Mouse (Mus musculus): Measurements from ENCODE around the gene Catsper3.

The Catsper3 gene

GRCm38 (mm10) chr13:55784268-55784667 is at the start of gene Catsper3:
Catsper3 (plus strand) TSS chr13:55784568.
- DNase-seq: no peak

DNA sequence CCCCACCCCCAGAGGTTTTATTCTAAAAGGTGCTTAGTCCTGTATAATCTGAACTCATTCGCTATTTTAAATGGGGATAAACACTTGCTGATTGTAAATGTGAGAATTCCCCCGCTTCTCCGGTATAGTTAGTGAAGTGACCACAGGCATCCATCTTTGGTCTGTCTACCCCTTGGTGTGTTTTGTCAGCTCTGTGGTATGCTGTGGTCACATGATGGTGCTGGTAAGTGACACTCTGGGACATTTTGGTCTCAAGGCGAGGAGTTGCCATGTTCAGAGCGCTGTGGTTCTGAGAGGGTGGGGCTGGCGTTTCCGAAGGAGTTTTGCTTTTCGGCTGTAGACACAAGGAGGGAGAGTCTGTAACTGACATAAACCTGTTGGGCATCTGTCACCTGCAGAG is 46.5 kb upstream of the Catsper3 start:
- DNase-seq: no peak

DNA sequence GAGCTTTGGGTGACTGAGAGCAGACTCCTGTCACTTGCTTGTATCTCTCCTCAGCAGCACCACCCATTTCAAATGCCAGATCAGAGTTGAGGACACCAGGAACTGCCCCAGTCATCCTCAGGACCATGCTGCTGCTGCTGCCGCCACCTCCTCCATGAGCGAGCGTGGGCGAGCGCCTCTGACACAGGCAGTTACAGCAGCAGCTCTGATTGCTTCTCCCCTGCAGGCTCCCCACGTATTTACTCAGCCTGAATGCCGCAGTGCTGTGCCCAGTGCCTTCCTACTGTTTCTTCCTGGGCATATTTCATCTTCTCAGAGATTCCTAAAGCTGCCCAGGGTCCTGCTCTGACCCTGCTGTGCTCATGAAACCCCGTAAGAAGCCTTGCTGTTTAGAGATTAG is 42.1 kb upstream of the Catsper3 start:
- no peak for DNase-seq

GRCm38 (mm10) chr13:55754380-55754779 is 30.0 kb upstream of the Catsper3 start:
- no peak for DNase-seq

GRCm38 (mm10) chr13:55756789-55757188 is 27.6 kb upstream of the Catsper3 start:
- DNase-seq: no peak

DNA sequence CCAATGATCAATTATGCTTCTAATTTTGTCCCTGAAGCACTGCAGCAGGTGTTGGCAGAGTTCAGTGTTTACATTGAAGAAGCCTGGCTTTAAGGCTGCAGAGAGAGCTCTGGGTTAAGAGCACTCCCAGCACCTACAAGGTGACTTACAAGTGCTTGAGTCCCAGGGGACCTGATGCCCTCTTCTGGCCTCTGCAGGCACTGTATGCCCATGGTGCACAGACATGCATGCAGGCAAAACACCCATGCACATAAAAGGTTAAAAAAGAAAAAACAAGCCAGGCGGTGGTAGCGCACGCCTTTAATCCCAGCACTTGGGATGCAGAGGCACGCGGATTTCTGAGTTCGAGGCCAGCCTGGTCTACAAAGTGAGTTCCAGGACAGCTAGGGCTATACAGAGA is 26.7 kb upstream of the Catsper3 start:
- no peak for DNase-seq

DNA sequence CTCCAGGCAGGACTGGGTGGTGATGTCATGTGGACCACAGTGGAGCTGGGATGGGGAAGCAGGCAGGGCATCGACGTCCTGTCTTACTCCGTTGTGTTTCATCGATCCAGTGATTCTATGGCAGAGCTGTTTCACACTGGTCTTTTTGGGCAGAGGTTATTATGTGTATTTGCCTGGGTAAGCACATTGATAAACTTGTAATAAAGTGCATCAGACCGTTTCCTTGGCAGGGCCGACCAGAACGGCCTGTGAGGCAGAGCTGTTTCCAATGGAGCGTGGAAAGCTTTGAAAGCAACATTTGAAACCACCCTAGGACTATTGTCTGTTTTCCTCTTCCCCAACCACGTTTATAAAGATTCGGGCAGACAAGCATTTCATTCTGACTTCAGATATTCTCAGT is 23.8 kb upstream of the Catsper3 start:
- peak; percentile 17 for DNase-seq

- DNase-seq: no peak
Observed at GRCm38 (mm10) chr13:55761486-55761885, 22.9 kb upstream of the Catsper3 start.

GRCm38 (mm10) chr13:55774352-55774751 is 10.0 kb upstream of the Catsper3 start:
- DNase-seq: no peak

GRCm38 (mm10) chr13:55775056-55775455 is 9.3 kb upstream of the Catsper3 start:
- no peak for DNase-seq

DNA sequence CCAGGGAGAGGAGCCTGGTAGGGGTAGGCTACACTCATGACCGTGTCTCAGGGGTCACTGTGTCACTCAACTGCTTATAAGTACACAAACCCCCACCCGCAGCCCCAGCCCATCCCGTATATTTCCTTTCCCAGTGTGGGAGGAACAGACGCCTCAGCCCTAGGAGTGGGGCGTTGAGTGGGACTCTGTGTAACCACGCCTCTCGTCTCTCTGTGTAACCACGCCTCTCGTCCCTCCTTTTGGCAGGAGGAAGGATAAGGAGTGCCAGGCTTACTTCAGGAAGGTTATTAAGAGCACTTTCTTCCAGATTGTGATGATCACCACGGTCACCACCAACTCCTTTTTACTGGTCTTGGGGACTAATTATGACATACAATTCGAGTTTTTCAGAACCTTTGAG is 1.8 kb downstream of the Catsper3 start:
- DNase-seq: no peak

DNA sequence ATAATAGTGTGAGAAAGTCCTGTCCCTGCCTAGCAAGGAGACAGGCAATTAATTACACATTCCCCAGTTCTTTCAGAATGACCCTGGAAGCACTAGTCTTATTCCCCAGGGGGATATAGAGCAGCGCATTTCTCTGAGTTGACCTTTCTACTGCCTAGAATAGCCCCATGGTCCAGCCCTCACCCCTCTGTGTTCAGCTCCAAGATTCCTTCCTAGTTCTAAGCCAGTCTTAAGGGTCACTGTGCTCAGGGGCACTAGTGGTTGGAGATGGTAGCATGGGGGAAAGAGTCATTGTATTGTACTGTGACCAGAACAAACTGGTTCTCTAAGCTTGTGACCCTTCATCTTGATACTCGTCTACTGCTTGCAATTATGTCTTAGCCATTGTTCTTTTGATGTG is 16.9 kb downstream of the Catsper3 start:
- DNase-seq: no peak

DNA sequence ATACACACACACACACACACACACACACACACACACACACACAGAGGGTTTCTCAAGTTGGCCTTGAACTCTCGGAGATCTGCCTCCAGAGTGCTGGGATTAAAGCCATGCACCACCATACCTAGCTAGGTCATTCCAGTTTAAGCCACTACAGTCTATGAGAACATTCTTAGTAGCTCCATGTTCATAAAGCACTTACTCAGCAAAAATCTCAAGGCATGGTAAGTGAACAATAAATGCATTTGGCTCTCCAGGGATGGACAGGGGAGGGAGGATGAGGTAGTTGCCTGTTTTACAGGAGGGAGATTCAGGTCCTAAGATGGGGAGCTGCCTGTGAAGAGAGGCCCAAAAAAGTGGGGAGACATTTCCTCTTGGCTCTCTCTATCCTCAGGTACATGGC is 19.6 kb downstream of the Catsper3 start:
- DNase-seq: no peak

DNA sequence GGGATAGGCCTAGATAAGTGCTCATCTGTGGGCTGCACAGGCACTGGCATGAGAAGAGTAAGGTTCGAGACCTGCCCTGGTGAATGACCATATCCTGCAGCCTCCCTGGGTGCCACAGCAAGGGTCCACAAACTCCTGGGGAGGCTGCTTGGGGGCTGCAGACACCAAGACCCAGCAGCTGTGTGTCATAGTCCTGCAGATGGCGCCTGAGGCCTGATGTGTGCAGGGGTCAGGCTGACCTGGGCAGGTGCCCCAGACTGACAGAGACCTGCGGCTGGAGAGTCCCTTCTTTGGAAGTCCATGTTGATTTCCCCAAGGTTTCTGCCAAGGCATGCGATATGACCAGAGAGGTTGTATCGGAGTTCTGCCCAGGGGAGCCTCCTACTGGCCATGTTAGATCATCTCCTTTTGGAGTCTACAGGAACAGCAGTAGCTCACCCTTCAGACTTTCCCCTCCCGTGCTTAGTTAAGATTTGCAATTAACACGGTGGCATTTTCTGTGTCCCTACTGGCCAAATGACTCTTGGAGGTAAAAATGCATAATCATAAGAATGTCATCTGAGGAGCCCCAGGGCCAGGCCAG is 24.8 kb downstream of the Catsper3 start:
- DNase-seq: no peak

DNA sequence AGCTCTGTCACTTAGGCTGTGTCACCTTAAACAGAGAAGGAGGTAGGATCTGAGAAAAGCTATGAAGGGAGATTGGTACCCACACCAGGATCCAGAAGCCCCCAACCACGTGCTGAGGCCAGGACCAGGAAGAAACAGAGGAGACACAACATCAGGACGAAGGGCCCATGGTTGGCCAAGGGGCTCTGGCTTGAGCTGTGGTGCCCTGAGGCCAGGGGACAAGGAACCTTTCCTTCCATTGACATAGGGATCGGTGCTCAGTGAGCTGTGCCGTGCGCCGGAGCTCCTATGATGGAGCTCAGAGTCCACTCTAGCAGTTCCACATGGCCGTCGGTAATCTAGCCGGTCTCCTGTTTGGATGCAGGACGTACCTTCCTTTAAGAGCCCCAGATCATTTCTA is 25.3 kb downstream of the Catsper3 start:
- DNase-seq: no peak

DNA sequence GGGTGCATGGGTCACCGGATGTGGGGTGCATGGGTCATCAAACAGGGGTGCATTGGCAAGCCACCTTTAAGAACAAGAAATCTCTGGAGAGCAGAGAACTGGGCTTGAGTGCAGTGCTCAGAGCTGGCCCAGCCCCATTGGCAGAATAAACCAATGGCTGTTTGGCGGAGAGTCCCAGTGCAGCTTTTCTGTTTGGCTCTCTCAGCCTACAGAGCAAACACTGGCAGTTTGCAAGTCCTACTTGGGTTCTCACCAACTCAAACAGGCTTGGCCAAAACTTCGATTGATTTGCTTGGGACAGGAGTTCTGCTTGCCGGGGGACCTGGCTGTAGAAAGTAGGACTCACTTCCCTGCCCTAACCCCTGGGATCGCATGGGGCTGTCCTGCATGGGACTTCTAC is 26.6 kb downstream of the Catsper3 start:
- DNase-seq: no peak

- no peak for DNase-seq
Observed at GRCm38 (mm10) chr13:55813490-55814016, 29.2 kb downstream of the Catsper3 start.

DNA sequence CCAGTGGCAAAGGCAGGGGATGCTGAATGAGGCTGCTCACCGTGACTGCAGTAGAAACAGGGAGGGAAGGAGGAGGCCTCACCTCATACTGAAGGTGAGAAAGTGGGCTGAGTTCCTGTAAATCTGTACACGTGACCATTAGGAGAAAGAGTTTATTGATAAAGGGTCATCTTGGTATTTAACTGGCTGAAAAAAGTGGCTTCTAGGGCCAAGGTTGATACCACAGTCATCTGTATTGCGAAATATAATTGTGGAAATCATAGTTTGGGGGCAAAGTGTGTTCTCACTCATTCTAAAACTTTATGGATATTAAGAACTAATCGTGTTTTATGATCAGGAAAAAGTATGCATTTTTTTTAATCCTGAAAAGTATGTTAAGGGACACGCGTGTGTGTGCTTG is 30.5 kb downstream of the Catsper3 start:
- DNase-seq: no peak

GRCm38 (mm10) chr13:55822499-55822898 is 38.1 kb downstream of the Catsper3 start:
- DNase-seq: no peak

DNA sequence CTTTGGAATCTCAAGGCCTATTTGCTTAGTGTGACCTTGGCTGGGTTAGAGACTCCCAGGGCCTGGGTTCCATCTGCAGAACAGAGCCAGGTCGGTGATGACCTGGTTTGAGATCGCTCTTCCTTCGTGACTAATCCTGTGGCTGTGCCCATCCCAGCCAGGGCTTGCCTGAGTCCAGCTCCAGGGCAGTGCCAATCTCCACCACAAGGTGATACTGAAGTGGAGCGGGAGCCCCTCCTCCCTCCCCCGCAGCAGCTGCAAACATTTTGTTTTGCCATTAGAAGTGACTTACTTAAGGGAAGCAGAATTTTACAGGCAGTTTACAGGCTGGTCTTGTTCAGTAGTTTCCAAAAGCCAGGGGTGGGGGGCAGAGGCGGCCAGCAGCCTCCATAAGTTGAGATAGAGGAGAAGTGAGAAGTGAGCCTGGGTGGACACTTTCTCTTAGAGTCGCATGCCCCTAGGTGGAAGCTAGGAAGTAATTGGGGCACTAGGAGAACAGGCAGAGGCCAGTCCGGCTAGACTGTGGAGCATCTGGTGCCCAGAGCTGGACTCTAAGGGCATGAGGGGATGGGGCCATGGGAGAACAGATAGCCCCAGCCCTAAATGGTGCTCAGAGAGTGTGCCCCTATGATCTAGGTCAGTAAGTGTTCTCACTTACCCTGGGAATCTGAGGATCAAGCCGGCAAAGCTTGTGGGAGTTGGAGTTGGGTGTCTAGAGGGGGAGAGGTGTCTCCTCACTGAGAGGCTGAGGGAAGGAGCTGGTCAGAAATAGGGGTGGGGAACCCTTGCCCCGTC is 40.0 kb downstream of the Catsper3 start:
- DNase-seq: no peak

DNA sequence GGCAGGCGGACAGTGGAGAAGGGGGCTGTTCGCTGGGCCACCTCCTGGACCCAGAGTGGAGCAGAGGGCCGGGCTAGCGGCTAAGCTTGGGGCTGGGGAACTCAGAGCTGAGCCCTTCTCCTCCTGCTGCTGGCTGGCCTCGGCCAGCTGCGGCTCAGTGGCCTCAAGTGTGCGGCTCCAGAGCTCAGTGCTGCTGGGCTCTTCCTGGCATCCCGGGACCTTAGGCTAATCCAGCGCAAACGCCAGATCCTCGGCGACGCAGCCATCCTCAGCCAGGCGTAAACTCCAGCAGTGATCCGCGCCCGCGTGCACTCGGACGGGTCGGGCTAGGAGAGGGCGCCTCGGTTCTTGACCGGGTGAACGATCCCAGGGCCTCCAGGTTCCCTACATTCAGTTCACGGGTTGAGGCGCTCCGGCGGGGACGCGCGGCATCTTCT is 40.9 kb downstream of the Catsper3 start:
- peak; percentile 14 for DNase-seq

- peak; percentile 31 for DNase-seq
Observed at GRCm38 (mm10) chr13:55826008-55826671, 41.8 kb downstream of the Catsper3 start.

DNA sequence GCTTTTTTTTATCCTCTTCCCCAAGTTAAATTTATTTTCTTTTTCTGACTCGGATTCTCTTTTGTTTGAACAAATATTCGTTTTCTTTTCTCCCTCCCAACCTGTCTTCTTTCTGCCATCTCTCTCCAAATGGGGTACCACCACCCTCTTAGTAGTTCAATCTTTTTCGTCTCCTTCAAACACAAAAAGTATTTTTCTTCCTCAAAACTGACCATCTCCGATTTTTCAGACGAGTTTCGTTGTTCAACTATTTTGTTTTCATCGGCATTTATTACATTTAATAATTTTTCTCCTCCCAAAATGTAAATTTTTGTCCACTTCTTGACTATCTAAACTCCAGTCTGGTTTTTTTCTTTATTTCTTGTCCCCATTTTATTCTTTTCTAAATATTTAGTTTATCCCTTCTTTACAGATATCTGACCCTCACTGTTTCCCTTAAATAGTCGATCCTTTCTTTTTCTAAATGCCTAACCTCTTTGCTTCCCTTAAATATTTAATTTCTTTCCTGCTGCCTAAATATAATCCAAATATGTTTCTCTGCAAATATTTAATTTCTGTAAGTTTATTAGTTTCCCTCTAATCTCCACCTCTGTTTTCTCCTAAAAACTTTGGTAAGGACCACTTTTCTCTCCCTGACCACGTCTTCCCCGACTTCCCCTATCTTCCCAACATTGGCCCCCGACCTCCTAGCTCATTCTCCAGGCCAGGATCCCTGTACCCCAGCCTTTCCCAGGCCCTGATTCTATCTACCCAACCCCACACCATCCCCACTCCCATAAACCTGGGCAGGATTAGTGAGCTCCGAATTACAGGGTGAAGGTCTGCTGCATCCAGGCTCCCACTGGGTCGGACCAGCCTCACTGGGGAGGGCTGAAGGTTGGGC is 42.7 kb downstream of the Catsper3 start:
- no peak for DNase-seq
